Mouse (Mus musculus) small intestine, adult 2 months (tissue): ENCODE data around the gene Fip1l1. TPM values are rescaled to one million over a fixed set of nuclear protein-coding genes. Genes with fewer than 3 reads are reported as not detected.

Experiments used
- H3K27ac ChIP-seq: fragments of 200-500 bp; 2 replicates; pipeline ENCODE4 v1.5.1; 2012; ENCODE audit warnings: low read depth, low read length, control low read depth, inconsistent platforms; ENCODE audit not compliant: insufficient read depth
- H3K27me3 ChIP-seq: fragments of 200-500 bp; 2 replicates; pipeline ENCODE4 v1.6.1; 2012; ENCODE audit warnings: mild to moderate bottlenecking, moderate library complexity, low read length, inconsistent platforms; ENCODE audit not compliant: control insufficient read depth, insufficient read depth
- H3K36me3 ChIP-seq: fragments of 200-500 bp; 2 replicates; pipeline ENCODE4 v1.6.1; 2012; ENCODE audit warnings: mild to moderate bottlenecking, low read length, control low read depth, inconsistent platforms; ENCODE audit not compliant: control insufficient read depth, insufficient read depth
- H3K4me1 ChIP-seq: fragments of 200-500 bp; 2 replicates; pipeline ENCODE4 v1.6.1; 2012; ENCODE audit warnings: low read length, inconsistent platforms, mixed read lengths; ENCODE audit not compliant: control insufficient read depth, insufficient read depth, insufficient read length
- H3K4me3 ChIP-seq: fragments of 200-500 bp; 2 replicates; pipeline ENCODE4 v1.5.1; 2012; ENCODE audit warnings: low read depth, mild to moderate bottlenecking, control low read depth, inconsistent platforms, low read length, moderate library complexity
- CTCF ChIP-seq: fragments of 200-500 bp; IDR thresholded peaks from 2 replicates; pipeline ENCODE4 v1.5.1; 2012; ENCODE audit warnings: low read depth, mild to moderate bottlenecking, control low read depth, inconsistent platforms, low read length, moderate library complexity, mixed read lengths; ENCODE audit not compliant: insufficient replicate concordance, insufficient read length; ENCODE audit errors: extremely low read depth
- POLR2A ChIP-seq: fragments of 200-500 bp; IDR thresholded peaks from 2 replicates; pipeline ENCODE4 v1.6.1; 2012; ENCODE audit warnings: low read depth, mild to moderate bottlenecking, control low read depth, inconsistent platforms, low read length, moderate library complexity
- WGBS: fragments of 180-500 bp; shearing (Covaris S2); methylation state at CpG from one replicate; pipeline ENCODE4 v1.1.7; 2018; 5-methylcytosine and 5-hydroxymethylcytosine counted together
- polyA plus RNA-seq: library from polyadenylated mRNA; depleted of rRNA; stranded (reverse); fragments of >200 nt; gene quantifications from 2 replicates; pipeline ENCODE4 v1.2.3, GENCODE M21; 2012

The Fip1l1 gene
- polyA plus RNA-seq, 1 experiment: 19.6 TPM

DNA sequence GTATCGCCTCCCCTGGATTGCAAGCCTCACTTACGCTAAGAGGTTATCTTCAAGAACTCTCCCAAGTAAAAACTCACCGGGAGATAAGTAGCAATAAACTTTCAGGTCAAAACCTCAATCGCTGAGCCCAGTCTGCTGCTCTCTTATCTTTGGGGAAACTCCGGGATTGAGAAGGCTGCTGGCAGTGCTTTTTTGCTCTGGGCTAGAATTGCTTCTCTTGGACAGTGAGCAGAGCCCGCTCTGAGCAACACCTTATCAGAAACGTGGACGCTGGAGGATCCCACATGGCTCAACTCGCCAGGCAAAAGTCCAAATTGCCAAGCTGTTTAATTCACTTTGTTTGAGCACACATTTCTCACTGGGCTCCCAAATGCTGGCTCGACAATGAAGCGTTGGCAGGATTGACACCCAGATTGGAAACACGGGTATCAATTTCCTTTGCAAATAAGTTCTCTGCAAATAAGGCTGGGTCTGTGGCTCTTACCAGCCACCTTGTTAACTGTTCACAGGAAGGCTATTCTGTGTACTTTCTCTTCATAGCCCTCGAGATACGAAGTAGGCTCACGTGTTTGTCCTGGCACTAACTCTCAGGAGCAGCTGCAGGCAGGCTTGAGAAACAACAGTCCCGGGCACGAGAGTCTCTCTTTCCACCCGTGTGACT, 78.4 kb downstream of the Fip1l1 start:
- no peak overlapping the region for H3K4me3 ChIP-seq

DNA sequence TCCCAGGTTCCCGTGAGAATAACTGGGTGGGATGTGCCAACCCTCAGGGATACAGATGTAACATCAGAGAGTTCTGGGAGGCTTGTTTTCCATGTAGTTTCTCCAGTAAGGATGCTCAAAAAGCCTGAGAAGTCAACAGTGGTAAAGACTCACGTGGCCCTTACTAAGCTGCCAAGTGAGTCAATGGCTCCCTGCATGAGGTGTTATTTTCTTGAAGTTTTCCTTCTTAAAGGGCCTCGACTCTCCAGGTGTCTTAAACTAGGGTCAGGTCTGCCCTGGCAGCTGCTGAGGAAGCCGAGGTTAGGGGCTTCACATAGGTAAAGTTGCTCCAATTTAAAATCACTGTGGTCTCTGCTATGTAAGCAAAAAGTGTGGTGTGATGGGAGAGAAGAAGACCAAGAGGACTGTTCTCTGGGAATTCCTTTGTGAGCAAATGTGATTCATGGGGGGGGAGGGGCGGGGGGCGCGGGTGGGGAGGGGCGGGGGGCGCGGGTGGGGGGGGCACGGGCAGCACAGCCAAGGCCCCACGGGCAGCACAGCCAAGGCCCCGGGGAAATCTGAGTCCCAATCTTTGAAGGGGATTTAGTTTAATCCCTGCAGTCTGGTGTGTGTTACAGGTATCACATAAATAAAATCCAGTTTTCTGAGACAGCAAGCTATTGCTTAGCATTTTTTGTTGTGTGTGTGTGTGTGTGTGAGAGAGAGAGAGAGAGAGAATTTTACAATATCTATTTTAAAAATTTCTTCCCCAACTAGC, 82.7 kb downstream of the Fip1l1 start:
- peaks cover 9% of the 10 kb centered on the region; the same call in 1 of the 2 replicates for H3K4me1 ChIP-seq
- TF ChIP-seq POLR2A (no peak), CTCF (no peak)
- no peak overlapping the region for H3K27ac ChIP-seq
- H3K36me3 ChIP-seq: peaks cover 15% of the 10 kb centered on the region
- 76% methylated on average over 13 of the region's 13 CpGs for WGBS
- H3K4me3 ChIP-seq: no peak overlapping the region
- H3K27me3 ChIP-seq: no peaks in the 10 kb centered on the region

More for the DNA sequence above, 78.4 kb downstream of the Fip1l1 start:
- Histone ChIP-seq H3K36me3 (peaks cover 14% of the 10 kb centered on the region), H3K27ac (peak overlapping the region; percentile 37; the same call in 1 of the 2 replicates), H3K4me1 (peaks cover 14% of the 10 kb centered on the region; the same call in 1 of the 2 replicates), H3K27me3 (no peaks in the 10 kb centered on the region)
- TF ChIP-seq POLR2A (no peak), CTCF (no peak)
- 17% methylated on average over 18 of the region's 18 CpGs for WGBS

DNA sequence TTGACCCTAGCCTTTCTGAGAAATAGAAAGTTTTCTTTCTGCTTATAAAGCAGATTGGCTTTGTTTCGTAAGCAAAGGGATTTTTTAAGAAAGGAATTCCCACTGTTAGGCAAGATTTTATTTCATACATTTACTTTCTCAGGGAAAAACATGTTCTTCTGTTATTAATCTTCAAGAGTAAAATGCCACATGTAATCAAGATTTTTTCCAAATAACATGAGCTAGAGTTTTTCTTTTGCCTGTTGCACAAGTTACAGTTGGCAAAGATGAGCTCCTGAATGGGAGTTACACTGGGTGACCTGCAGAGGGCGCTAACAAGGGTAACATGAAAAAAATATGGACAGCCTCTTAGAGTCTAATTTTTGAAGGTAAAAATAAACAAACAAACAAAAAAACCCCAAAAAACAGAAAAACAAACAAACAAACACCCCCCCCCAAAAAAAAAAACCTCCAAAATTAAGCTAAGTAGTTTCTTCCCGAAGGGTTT, 83.4 kb downstream of the Fip1l1 start:
- Histone ChIP-seq H3K27ac (no peak overlapping the region), H3K27me3 (no peaks in the 10 kb centered on the region), H3K4me1 (peaks cover 8% of the 10 kb centered on the region; the same call in 1 of the 2 replicates), H3K36me3 (peaks cover 18% of the 10 kb centered on the region), H3K4me3 (no peak overlapping the region)
- TF ChIP-seq CTCF: no peak
- TF ChIP-seq POLR2A: no peak
- 63% methylated on average over 3 of the region's 3 CpGs for WGBS

DNA sequence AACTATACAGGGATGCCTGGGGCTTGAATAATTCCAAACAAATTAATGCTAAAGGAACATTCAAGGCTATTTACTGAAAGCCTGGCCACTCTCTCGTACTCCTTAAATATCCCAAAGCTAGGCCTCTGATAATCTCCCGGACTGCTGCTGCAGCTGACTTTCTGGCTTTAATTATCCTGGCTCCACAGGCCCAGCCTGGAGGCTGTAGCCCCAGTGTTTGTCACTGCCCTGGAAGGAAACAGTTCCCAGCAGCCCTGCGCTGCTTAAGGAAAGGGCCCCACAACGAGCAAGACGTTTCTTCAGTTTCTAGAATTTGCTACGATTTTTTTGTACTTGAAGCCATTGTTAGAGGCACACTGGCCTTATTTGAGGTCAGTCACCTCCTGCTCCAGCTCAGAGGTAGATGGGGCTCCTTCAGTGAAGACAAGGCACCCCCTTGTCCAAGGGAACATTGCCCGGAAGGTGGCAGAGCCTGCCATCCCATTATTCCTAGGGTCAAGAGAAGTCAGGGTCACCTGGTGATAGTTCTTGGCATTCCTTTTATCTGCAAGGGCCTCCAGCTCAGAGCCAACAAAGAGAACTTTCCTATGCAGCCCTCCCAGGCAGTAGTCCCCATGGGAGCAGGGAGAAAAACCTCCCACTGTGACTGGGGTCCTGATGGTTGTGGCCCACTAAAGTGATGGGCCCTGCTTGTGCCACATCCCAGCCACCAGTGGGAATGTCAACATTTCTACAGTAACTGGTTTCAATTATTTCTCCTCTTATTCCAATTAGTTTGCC, 86.6 kb downstream of the Fip1l1 start:
- 84% methylated on average over 7 of the region's 7 CpGs for WGBS
- TF ChIP-seq CTCF (no peak), POLR2A (no peak)
- H3K4me3 ChIP-seq: no peak overlapping the region
- no peaks in the 10 kb centered on the region for H3K27me3 ChIP-seq
- H3K27ac ChIP-seq: no peak overlapping the region
- H3K36me3 ChIP-seq: peaks cover 30% of the 10 kb centered on the region
- H3K4me1 ChIP-seq: peaks cover 6% of the 10 kb centered on the region; the same call in 1 of the 2 replicates

DNA sequence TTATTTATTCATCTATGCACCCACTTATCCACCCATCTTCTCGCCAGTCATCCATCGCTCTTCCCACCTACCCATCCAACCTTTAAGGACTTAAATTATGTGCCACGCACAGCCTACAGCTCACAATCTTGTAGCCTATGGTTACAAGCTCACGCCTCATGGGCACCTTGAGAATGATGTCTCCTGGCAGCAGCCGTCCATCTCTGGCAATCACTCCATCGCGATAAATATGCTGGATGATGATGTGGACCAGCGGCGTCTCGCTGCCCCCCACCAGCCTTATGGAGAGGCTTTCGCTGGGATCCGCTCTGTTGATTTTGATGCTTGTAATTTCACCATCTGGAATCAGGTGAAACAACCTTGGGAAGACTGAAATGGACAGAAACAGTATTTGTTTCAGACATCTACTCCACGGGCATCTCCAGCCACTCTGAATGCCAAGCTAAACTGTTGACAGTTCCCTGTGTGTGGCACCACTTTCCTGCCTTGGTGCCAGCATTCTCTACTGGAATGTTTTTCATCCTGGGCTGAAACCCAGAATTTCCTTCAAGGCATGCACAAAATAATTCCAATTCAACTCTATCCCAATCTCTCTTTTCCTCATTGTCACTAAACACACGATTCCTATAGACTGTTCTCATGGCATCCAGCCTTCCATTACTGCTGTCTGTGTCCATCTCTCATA, 88.2 kb downstream of the Fip1l1 start:
- H3K27ac ChIP-seq: peak overlapping the region; percentile 74; the same call in 1 of the 2 replicates
- WGBS: 95% methylated on average over 14 of the region's 14 CpGs
- TF ChIP-seq CTCF (no peak), POLR2A (no peak)

DNA sequence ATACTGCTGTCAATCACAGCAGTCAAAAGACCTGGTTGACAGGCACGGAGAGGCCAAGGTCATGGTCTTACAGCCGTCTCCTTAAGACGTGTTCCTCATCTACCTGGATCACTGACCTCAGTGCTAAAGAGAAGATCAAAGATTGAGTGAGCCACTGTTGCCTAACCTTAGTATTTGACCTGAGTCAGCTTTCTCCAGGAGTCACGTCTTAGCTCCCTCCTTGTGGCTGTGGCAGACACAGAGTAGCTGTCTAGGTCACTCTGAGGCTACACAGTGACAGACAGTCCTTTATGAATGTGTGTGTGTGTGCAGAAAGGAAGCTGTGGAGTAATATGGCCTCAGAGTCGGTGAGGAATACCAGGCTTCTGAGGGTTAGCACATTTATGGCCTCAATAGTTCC, 89.1 kb downstream of the Fip1l1 start:
- 50% methylated on average over 5 of the region's 5 CpGs for WGBS
- peaks cover 36% of the 10 kb centered on the region for H3K36me3 ChIP-seq
- no peaks in the 10 kb centered on the region for H3K27me3 ChIP-seq
- TF ChIP-seq POLR2A (no peak), CTCF (no peak)
- peaks cover 6% of the 10 kb centered on the region; the same call in 1 of the 2 replicates for H3K4me1 ChIP-seq
- H3K27ac ChIP-seq: peak overlapping the region; percentile 74
- no peak overlapping the region for H3K4me3 ChIP-seq

More for the DNA sequence above, 88.2 kb downstream of the Fip1l1 start:
- Histone ChIP-seq H3K4me3 (no peak overlapping the region), H3K4me1 (peaks cover 6% of the 10 kb centered on the region; the same call in 1 of the 2 replicates), H3K36me3 (peaks cover 36% of the 10 kb centered on the region), H3K27me3 (no peaks in the 10 kb centered on the region)
